Mouse (Mus musculus) brain, embryonic 14.5 days (tissue): Measurements from ENCODE around the gene Hes3. TPM values are rescaled to one million over a fixed set of nuclear protein-coding genes. Genes with fewer than 3 reads are reported as not detected.
A peak's percentile ranks its signal among the peaks of the same experiment; 100 is the strongest.

Experiments
- DNase-seq: peaks from one replicate; pipeline ENCODE4 v3.0.0-alpha.2; 2011; ENCODE audit warnings: low read depth
- CTCF ChIP-seq: fragments of 200-500 bp; IDR thresholded peaks from 2 replicates; pipeline ENCODE4 v1.5.1; 2012; ENCODE audit warnings: inconsistent platforms, mild to moderate bottlenecking, moderate library complexity, borderline replicate concordance; ENCODE audit not compliant: insufficient read depth, insufficient read length; ENCODE audit errors: extremely low read depth
- POLR2A ChIP-seq: fragments of 200-500 bp; IDR thresholded peaks from 2 replicates; pipeline ENCODE4 v1.6.1; 2012; ENCODE audit warnings: mild to moderate bottlenecking, inconsistent platforms, borderline replicate concordance; ENCODE audit not compliant: poor library complexity, insufficient read depth, insufficient read length, severe bottlenecking; ENCODE audit errors: extremely low read depth
- polyA plus RNA-seq: library from polyadenylated mRNA; depleted of rRNA; stranded (reverse); fragments of >200 nt; gene quantifications from 2 replicates; pipeline ENCODE4 v1.2.3, GENCODE M21; 2012; rRNA removed

Gene Hes3
- 0.37 and 0.88 TPM in 2 replicates for polyA plus RNA-seq

GRCm38 (mm10) chr4:152291562-152291961, at the start of gene Hes3:
Gene Hes3 (minus strand): TSS chr4:152291662.
- TF ChIP-seq POLR2A (no peak), CTCF (no peak)

DNA sequence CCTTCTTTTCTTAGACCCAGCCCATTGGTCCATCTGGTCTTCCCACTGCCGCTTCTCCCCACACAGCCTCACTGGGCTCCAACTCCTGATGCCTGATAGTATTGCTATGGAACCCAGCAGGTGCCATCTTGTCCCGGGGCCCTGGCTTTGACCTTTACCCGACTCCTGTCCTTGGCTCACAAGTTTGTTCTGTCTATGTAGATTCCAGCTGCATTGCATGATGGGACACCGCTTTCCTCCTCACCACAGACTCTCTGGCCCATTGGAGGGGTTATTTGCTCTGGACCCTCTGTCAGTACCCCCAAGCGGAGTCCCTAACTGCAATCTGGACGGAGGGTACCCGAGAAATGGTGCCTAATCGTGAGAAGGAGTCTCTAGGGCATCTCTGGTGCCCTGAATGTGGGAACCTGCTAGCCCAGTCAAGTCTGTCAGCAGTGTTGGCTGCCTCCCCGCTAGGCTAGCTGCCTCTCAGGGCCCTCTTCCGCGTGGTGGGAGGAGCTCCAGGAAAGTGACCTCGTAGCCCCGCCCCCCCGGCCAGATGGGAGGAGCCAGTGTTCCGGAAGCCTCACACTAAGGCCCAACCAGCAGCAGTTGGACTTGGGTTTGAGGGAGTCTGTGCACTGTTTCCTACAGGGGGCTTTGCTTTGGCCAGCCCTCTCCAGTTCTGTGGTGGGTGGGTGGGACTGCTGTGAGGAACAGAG, 49.3 kb upstream of the Hes3 start:
- no peak for TF ChIP-seq CTCF
- no peak for TF ChIP-seq POLR2A
- peak; percentile 28 for DNase-seq

More at GRCm38 (mm10) chr4:152291562-152291961, at the start of gene Hes3:
- DNase-seq, result no peak

DNA sequence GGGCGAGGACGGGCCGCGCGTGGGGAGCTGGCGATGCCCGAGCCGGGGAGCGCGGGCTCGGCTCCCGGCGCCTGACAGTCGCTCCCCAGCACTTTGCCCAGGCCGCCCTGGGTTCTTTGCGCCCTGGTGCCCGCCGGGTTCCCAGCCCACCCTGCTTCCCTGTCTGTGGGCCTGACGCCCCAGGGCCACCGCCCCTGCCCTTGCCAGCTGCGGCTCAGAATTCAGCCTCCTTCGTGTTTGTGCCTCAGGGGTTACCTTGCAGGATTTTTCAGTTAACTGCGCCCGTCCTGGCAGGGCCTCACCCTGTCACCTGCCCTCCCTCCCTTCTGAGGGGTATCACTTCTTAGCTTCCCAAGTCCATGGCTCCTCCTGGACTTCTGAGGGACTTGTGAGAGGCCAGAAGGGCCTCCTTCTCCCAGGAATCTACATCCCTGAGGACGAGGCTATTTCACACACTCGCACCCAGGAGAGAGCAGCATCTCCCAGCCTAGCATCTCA, 47.9 kb upstream of the Hes3 start:
- no peak for DNase-seq
- TF ChIP-seq CTCF (no peak), POLR2A (no peak)

GRCm38 (mm10) chr4:152338419-152339292, 47.2 kb upstream of the Hes3 start, which contains the start of gene Chd5:
Gene Chd5 (plus strand): TSS chr4:152338651.
- TF ChIP-seq CTCF (no peak), POLR2A (no peak)
- peak; percentile 54 for DNase-seq

DNA sequence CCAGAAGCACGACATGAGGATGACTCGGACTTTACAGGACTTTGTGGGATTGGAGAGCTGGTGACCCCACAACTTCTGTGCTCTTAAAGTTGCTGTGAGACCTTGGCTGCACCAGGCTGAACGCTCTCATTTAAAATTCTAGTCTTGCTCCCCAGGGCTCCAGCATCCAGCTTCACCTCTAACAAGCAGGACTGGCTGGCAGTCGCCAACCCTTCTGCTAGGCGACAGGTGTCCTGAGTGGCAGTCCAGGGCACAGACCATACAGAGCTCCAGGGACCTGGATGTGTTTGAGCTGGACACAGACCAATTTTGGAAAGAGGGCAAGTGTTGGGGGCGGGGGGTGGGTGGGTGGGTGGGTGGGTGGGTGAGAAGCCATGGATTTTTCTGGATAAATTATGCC, 46.3 kb upstream of the Hes3 start:
- TF ChIP-seq CTCF (no peak), POLR2A (no peak)
- DNase-seq, result no peak

- TF ChIP-seq CTCF, result no peak
- no peak for TF ChIP-seq POLR2A
- no peak for DNase-seq
Measured at GRCm38 (mm10) chr4:152333587-152333986, 42.1 kb upstream of the Hes3 start.

DNA sequence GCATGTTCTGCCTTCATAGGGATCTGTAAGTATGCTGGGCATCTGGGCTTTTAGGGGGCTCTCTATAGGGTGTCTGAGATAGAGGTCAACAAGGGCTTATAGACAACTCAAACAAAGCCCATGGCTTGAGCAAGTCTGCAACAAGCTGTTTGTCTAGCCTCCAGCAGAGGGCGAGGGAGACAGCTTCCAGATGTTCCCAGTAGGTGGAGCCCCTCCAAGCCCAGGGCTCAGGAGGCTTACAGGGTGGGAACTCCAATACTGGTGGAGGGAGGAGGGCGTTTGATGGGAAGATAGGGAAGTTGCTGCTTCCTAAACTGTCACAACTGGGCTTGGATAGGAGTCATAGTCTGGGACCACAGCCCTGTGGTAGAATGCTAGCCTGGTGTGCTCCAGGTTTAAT, 41.5 kb upstream of the Hes3 start:
- peak; percentile 88 for DNase-seq
- TF ChIP-seq CTCF (peak; percentile 99), POLR2A (no peak)

- TF ChIP-seq CTCF (peak; percentile 56; the same call in 1 of the 2 replicates), POLR2A (no peak)
- no peak for DNase-seq
Measured at GRCm38 (mm10) chr4:152328691-152329090, 37.2 kb upstream of the Hes3 start.

GRCm38 (mm10) chr4:152326543-152326942, 35.1 kb upstream of the Hes3 start:
- no peak for TF ChIP-seq POLR2A
- no peak for TF ChIP-seq CTCF
- DNase-seq, result no peak

- peak; percentile 53; the same call in 1 of the 2 replicates for TF ChIP-seq POLR2A
- no peak for TF ChIP-seq CTCF
- peak; percentile 100 for DNase-seq
Measured at GRCm38 (mm10) chr4:152325574-152326411, 34.3 kb upstream of the Hes3 start, which contains the start of gene Rpl22. Gene Rpl22 (plus strand): TSS chr4:152325742.

DNA sequence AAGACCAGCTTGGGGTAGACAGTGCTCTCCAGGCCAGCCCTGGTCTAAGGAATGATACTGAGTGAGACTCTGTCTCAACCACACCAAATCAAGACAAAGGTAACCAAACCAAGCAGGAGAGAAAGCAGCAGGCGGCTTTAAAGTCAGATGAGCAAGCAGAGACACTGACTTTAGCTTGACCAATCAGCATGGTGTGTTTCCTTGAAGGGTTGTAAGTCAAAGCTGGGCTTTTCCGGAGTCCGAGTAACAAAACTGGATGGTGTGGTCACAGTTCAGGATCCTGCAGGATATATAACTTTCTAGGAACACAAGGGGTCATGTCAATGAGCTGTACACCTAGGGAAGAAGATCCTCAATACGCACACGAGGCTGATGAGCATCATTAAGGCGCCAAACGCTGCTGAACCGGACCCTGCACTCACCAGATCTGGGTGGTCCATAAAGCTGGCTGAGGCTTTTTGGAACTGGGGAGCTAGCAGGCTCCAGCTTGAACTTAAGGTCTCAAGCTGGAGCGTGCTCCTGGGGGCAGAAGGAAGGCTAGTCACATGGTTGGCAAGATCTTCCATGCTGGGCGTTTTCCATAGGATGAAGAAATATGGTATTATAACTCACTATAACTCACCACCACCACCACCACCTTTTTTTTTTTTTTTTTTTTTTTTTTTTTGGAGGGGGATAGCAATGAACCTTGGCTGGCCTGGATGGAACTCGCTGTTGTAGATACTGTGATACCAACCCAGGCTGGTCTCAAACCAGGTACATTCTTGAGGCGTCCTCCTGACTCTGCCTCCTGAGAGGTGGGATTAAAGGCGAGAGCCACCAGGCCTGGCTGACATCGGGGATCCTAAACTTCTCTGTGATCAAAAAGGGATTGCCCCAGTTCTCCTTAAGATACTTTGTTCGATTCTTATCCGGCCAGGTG, 33.4 kb upstream of the Hes3 start:
- TF ChIP-seq CTCF (no peak), POLR2A (no peak)
- no peak for DNase-seq
